Mouse (Mus musculus) cerebellum, adult 9-10 months (tissue): Measurements from ENCODE around the gene E130208F15Rik.

Experiments used
- DNase-seq: peaks from one replicate; pipeline ENCODE4 v3.0.0; 2022

E130208F15Rik gene

DNA sequence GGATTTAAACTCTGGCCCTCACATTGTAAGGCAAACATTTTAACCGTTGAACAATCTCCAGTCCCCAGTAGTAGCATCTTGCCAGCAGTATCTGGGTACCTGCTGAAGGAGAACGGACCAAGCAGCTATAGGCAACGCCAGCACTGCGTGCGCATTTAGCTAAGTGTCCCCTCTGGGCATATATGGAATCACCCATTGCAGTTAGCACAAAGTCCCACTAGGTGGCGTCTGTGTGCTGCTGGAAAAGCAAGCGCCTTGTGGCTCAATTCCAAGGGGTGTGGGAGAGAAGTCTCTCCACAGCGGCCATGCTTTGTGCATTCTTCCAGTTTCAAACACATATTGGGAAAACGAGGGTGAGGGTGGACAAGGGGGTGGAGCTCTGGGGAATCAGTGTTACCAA, 14.8 kb downstream of the E130208F15Rik start:
- DNase-seq = peak; percentile 96

DNA sequence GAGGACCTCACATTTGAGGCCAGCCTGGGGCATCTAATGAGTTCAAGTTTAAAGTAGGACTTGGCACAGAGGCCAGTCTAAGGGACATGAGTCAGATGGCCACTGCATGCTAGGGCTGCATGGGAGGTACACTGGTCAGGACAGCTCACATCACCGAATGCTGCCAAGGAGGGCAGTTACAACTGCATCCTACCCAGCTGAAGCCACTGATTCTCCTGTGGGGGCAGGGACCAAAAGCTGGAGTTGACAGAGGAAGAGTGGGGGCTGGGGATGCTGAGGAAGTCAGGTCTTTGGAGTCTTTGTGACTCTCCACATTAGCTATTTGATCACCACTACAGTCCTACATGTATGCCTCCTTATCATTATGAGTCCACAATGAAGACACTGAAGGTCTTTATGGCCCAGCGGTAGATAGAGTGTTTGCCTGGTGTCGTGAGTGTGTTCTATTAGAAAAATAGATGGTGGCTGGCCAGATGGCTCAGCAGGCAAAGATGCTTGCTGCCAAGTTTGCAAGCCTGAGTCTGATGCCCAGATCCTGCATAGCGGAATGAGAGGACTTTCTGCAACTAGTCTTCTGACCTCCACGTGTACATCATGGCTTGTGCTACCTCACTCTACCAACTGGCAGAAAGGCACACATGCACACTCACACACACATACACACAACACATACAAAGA, 18.0 kb downstream of the E130208F15Rik start:
- DNase-seq = peak; percentile 83

DNA sequence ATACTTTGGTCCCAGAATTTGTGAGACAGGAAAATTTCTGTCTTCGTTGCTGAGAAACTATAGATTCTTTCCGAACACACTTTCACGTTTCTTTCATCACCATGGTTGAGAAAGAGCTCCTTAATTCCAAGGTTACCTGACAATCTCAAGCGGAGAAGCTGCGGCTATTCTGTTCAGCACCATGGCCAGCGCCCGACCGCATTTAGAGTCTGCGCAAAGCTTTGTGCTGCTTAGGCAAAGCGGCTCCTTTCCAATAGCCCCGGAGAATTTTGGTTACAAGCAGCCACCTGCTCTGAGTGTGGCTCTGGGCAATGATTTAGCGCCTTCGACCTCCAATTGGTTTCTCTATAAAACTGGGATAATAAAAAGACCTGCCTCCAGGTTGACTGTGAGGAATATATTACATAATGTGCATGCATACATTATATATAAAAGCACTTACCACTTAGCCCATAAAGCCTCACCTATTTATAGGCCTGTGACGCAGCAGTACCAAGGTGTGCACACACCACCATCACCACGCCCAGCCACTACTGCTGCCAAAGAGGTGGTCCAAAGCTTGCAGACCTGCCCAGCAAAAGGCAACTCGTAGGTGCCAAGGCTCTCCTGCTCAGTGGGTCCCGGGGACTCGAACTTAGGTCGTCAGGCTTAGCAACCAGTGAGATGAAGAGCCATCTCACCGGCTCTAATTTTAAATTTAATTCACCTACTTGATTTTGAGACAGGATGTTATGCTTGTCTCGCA, 25.3 kb downstream of the E130208F15Rik start:
- no peak for DNase-seq

DNA sequence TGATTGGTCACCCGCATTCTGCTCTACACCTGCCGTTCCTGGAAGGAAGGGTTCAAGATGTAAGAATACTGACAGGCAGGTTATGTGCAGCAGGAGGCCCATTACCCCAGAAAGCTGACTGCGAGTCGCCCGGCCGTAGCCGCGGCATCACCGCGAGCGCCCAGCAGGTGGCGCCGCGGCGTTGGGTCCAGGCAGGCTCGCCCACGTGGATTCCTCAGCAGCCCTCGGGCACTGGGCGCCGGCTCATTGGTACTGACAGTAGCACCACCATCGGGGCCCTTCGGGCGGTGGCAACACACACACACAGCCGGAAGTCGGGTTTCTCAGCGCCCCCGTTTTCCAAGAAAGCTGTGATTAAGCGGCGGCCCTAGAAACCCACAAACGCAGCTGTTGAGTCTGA, 26.3 kb downstream of the E130208F15Rik start:
- peak; percentile 87 for DNase-seq

DNA sequence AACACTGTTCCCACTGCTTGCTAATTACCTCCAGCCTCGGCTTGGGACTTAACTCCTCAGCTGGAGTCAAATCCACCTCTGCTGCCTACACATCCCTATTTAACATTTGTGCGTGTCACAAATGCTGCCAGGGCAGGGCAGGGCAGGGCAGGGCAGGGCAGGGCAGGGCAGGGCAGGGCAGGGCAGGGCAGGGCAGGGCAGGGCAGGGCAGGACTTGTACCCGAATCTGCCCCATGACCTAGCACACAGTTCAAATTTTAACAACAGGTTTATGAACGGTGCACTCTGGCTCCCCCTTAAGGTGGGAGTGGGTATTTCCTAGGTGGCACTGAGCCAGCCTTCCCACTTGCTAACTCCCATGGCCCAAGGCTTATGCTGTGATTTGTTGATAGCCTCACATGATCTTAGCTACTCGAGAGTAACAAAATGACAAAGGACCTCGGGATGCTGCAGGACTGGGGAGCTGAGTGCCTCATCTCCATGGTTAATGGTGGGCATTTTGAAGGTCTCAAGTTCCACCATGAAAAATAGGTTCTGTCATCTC, 31.8 kb downstream of the E130208F15Rik start:
- DNase-seq = peak; percentile 86

DNA sequence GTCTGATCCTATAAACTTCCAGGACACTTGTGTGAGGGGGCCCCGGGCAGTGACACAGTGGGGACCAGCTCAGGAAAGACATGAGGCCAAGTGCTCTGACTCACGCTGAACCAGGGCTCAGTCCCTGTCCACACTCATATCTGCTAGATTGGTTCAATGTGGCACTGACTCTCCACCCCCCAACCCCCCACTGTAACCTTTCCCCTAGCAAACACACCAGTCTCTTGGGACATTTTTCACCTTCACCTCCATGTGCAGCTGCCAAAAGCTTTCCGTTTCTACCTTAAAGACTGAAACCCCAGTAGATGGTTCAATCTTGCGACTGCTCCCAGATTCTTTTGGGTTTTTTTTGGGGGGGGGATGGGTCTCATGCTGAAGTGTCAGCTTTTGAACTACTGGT, 32.5 kb downstream of the E130208F15Rik start:
- no peak for DNase-seq

DNA sequence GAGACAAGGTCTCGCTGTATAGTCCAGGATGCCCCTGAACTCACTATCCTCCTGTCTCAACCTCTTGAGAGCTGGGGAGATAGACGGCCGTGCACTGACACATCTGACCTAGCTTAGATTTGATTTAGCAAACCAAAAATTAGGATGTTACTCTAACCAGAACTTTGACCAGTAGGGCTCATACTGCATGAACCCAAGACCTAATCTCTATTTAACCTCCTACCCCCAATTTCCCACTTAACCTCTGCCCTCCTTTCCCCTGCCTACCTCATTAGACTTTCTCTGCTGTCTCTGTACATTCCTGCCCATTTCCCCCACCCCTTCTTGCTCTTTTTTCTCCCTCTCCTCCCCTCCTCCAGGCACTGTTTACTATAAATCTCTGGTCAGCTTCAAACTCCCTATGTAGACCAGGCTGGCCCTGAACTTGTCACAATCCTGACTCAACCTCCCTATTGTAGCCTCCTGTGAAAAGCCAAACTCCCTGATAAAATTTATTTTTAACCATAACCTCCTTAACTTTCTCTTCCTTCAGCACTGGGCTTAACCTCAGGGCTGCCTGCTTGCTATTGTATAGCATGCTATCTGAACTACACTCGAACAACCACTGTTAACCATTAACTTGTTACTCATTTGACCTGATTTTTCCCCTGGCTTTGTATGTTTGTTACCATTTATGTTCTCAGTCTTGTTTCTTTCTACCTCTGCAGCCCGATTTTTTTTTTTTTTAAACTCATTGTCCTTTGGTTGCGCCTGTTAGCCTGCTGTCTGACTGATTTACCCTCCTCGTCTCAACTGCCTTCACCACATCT, 37.0 kb downstream of the E130208F15Rik start:
- DNase-seq = no peak

DNA sequence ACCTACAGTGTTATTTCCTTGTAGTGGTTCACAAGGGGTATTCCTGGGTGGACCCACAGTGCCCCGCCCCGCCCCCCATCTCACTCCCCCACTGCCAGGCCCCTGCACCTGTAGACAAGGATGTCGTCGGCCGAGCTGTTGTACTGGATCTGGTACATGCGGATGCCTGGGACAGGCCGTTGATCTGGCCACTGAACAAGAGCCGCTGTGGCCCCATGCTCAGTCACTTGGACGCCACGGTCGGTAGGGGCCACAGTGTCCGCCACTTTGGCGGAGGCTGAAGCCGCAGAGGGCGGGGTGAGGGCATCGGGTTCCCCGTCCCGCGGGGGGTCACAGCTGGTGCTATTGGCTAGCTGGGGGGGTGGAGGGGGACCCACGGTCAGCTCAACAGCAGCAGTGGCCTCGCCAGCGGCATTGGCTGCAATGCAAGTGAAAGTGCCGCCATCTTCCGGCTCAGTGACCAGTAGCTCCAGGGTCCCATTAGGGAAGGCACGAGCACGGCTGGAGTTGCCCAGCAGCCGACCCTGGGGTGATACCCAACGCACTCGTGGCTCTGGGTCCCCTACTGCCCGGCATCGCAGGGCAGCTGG, 37.8 kb downstream of the E130208F15Rik start:
- DNase-seq = peak; percentile 35

DNA sequence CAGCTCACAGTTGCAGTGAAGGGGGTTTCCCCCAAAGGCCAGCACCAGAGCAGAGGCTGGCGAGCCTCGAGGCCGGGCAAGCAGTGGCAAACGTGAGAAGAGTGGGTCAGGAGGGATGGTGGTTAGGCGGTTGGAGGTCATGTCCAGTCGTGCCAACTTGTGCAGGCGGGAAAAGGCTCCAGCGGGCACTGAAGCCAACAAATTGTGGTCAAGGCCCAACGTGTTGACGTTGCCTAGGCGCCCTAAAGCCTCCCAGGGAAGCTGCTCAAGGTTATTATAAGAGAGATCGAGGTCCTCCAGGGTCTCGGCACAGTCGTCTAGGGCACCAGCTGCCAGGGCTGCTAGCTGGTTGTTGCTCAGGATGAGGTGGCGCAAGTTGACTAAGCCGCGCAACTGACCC, 38.5 kb downstream of the E130208F15Rik start:
- no peak for DNase-seq

DNA sequence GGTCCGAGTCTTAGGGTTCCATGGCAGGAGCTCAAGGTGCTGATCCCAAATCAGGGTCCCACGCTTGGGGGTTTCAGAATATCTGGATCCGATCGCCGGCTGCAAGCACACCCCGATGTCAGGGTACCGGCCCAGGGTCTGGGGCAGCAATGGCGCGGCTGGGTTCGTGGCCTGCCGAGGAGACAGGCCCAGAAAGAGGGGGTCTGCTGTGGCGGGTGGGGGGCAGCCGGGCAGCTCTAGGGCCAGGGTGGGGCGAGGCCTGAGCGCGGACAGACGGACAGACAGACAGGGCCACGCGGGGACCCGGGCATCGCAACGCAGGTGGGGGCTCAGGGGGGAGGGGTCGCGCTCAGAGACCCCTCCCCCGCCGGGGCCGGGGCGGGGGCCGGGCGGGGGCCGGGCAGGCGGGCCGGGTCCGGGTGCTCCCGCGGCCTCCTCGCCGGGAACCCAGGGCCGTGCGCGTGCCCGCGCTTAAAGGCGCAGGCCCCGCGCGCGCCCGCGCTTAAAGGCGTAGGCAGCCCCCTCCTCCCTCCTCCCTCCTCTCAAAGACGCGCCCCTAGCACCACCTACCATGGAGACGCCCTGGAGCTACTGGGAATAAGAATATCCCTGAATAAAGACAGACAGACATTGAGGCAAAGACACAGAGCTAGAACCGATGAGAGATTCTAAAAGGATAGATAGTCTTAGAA, 41.3 kb downstream of the E130208F15Rik start, which contains the start of gene Lrfn3:
Gene Lrfn3 (minus strand): TSS at position 121 of the 692 bp plus-strand sequence.
- DNase-seq = peak; percentile 82

DNA sequence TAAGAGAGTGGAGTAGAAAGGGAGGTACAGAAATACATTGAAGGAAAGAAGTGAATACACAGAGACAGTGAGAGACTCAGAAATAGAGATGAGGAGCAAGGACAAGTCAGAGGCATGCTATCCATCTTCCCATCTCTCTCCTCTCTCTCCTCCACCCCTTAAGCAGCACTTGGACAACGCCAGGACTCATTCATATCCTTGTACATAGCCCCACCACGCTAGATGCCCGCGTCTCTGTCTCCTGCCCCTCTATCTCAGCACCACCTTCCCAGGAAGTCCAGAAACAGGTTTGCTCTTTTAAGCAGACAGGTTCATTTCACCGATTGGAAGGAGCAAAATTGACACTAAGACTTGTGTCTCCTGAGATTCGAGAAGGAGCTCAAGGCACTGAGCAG, 41.8 kb downstream of the E130208F15Rik start:
- no peak for DNase-seq

DNA sequence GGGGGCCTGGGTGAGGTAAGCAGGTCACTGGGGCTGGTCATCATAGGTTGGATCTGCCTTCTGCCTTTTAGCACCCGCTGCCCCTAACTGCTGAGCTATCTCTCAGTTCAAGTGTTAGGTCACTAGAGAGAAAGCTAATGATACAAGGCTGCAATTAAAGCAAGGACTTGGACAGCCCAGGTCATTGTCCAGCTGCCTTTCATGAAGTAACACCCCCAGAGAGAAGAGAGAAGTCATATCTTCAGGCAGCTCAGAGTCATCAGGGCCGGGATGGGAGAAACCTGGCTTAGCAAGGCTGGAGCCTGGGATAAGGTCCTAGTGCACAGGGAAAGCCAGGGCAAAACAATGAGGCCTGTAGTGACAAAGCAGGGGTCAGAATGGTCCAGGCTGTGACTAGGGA, 45.9 kb downstream of the E130208F15Rik start:
- DNase-seq = no peak
